Mouse (Mus musculus): ENCODE data around the gene Mab21l1. TPM values are rescaled to one million over a fixed set of nuclear protein-coding genes. Genes with fewer than 3 reads are reported as not detected.

Gene Mab21l1
- total RNA-seq, 2 experiments from 2014 or later = 0.38 to 0.77 TPM

GRCm38 (mm10) chr3:55794768-55795167 is 12.5 kb downstream of the Mab21l1 start:
- no peak for DNase-seq (ENCODE audit: low spot score in 2 of 2)

- DNase-seq (ENCODE audit: low spot score in 2 of 2) = no peak
Measured at GRCm38 (mm10) chr3:55814993-55815625, 32.8 kb downstream of the Mab21l1 start.

- DNase-seq (ENCODE audit: low spot score in 2 of 2) = no peak
Measured at GRCm38 (mm10) chr3:55816096-55816495, 33.8 kb downstream of the Mab21l1 start.

- DNase-seq (ENCODE audit: low spot score in 2 of 2) = no peak
Measured at GRCm38 (mm10) chr3:55816638-55817375, 34.5 kb downstream of the Mab21l1 start.

- DNase-seq (ENCODE audit: low spot score in 2 of 2) = no peak
Measured at GRCm38 (mm10) chr3:55818082-55818481, 35.8 kb downstream of the Mab21l1 start.

- DNase-seq (ENCODE audit: low spot score in 2 of 2) = no peak
Measured at GRCm38 (mm10) chr3:55819598-55819997, 37.3 kb downstream of the Mab21l1 start.

- no peak for DNase-seq (ENCODE audit: low spot score in 2 of 2)
Measured at GRCm38 (mm10) chr3:55824864-55825263, 42.6 kb downstream of the Mab21l1 start.

- no peak for DNase-seq (ENCODE audit: low spot score in 2 of 2)
Measured at GRCm38 (mm10) chr3:55828481-55829256, 46.4 kb downstream of the Mab21l1 start.

GRCm38 (mm10) chr3:55830226-55830625 is 47.9 kb downstream of the Mab21l1 start:
- DNase-seq (ENCODE audit: low spot score in 2 of 2) = no peak

Data from layer of hippocampus, adult 18-20 months (tissue).